Mouse (Mus musculus) C2C12 (cell line): ENCODE data around the gene Camk2b.

Source experiments
- CEBPB ChIP-seq: IDR thresholded peaks from one replicate; pipeline ENCODE4 v1.6.1; 2011; ENCODE audit warnings: low read depth, mild to moderate bottlenecking, control low read depth, moderate library complexity
- CTCF ChIP-seq: IDR thresholded peaks from one replicate; pipeline ENCODE4 v1.5.1; 2011; ENCODE audit not compliant: control insufficient read depth, insufficient read depth, insufficient read length
- MAX ChIP-seq: IDR thresholded peaks from one replicate; pipeline ENCODE4 v1.6.1; 2011; ENCODE audit warnings: mild to moderate bottlenecking, control low read depth
- MYOD1 ChIP-seq: IDR thresholded peaks from one replicate; pipeline ENCODE4 v1.6.1; 2011; ENCODE audit warnings: low read depth; ENCODE audit not compliant: control insufficient read depth, insufficient read length
- USF1 ChIP-seq: IDR thresholded peaks from one replicate; pipeline ENCODE4 v1.6.1; 2011; ENCODE audit warnings: low read depth, mild to moderate bottlenecking, control low read depth, moderate library complexity

DNA sequence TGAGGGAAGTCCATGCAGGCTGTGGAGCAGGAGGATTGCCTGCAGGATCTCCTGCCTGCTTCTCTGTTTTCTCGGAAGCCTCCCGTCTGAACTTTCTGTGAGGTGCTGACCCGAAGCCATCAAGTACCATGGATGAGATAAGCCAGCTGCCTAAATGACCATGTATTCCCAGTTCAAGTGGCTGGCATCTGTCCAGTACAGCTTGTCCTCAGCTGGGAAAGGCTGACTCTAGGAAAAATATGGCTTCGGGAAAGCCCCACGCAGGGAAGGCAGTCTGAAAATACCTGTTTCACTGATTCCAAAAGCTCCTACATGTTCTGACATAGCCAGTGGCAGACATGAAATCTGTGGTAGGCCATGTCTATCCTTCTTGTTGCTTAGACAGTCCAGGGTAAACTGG is 113.7 kb downstream of the Camk2b start:
- TF ChIP-seq MYOD1, result no peak
- no peak for TF ChIP-seq CTCF
- TF ChIP-seq MAX, result no peak
- no peak for TF ChIP-seq USF1
- TF ChIP-seq CEBPB, result no peak
